Mouse (Mus musculus): Measurements from ENCODE around the gene Nbeal2.

- TF ChIP-seq POLR2A (IDR thresholded peaks at IDR 0.05; ENCODE audit: extremely low read depth, insufficient read depth, low read length) = no peak
- TF ChIP-seq CTCF (IDR thresholded peaks at IDR 0.05; ENCODE audit: low read depth, low read length) = no peak
Observed at GRCm38 (mm10) chr9:110632671-110633070, 21.3 kb downstream of the Nbeal2 start.
